Mouse (Mus musculus) kidney, adult 11 months (tissue): ENCODE measurements around the gene Gm20671.
A peak's percentile ranks its signal among the peaks of the same experiment; 100 is the strongest.
"Not testable (repeated sequence)": the region's sequence is repeated elsewhere in the genome, so short reads cannot be mapped to it uniquely, and the experiment has no call there.

Source experiments
- DNase-seq: peaks from one replicate; pipeline ENCODE4 v3.0.0; 2022

Gene Gm20671

GRCm38 (mm10) chr5:32784726-32785125, 42.2 kb downstream of the Gm20671 start:
- no peak for DNase-seq

- no peak for DNase-seq
Observed at GRCm38 (mm10) chr5:32781596-32781995, 45.3 kb downstream of the Gm20671 start.

GRCm38 (mm10) chr5:32778168-32778567, 48.7 kb downstream of the Gm20671 start:
- no peak for DNase-seq

- no peak for DNase-seq
Observed at GRCm38 (mm10) chr5:32772361-32772760, 54.5 kb downstream of the Gm20671 start.

- no peak for DNase-seq
Observed at GRCm38 (mm10) chr5:32767636-32768373, 59.1 kb downstream of the Gm20671 start.

GRCm38 (mm10) chr5:32767004-32767403, 59.9 kb downstream of the Gm20671 start:
- DNase-seq: no peak

GRCm38 (mm10) chr5:32761566-32762140, 65.3 kb downstream of the Gm20671 start:
- DNase-seq: no peak

- no peak for DNase-seq
Observed at GRCm38 (mm10) chr5:32760787-32761186, 66.1 kb downstream of the Gm20671 start.

- DNase-seq: not testable (repeated sequence)
Observed at GRCm38 (mm10) chr5:32760352-32760751, 66.6 kb downstream of the Gm20671 start.

- DNase-seq: no peak
Observed at GRCm38 (mm10) chr5:32759662-32760061, 67.2 kb downstream of the Gm20671 start.

- DNase-seq: no peak
Observed at GRCm38 (mm10) chr5:32756141-32756540, 70.8 kb downstream of the Gm20671 start.

- DNase-seq: no peak
Observed at GRCm38 (mm10) chr5:32751736-32752135, 75.2 kb downstream of the Gm20671 start.

- no peak for DNase-seq
Observed at GRCm38 (mm10) chr5:32748936-32749335, 78.0 kb downstream of the Gm20671 start.

GRCm38 (mm10) chr5:32747650-32748375, 79.1 kb downstream of the Gm20671 start:
- peak; percentile 29 for DNase-seq

- DNase-seq: peak; percentile 76
Observed at GRCm38 (mm10) chr5:32745705-32746655, 80.9 kb downstream of the Gm20671 start.

- peak; percentile 12 for DNase-seq
Observed at GRCm38 (mm10) chr5:32742149-32742548, 84.8 kb downstream of the Gm20671 start.

- DNase-seq: not testable (repeated sequence)
Observed at GRCm38 (mm10) chr5:32741377-32741776, 85.5 kb downstream of the Gm20671 start.

GRCm38 (mm10) chr5:32740850-32741249, 86.1 kb downstream of the Gm20671 start:
- DNase-seq: not testable (repeated sequence)

GRCm38 (mm10) chr5:32740138-32740537, 86.8 kb downstream of the Gm20671 start:
- DNase-seq: no peak

GRCm38 (mm10) chr5:32736770-32737169, 90.1 kb downstream of the Gm20671 start:
- DNase-seq: not testable (repeated sequence)

GRCm38 (mm10) chr5:32735779-32736178, 91.1 kb downstream of the Gm20671 start:
- no peak for DNase-seq

- DNase-seq: not testable (repeated sequence)
Observed at GRCm38 (mm10) chr5:32733892-32734291, 93.0 kb downstream of the Gm20671 start.

GRCm38 (mm10) chr5:32728851-32729250, 98.1 kb downstream of the Gm20671 start:
- DNase-seq: no peak
